ENCODE assay signal across 8 mouse cellular contexts in genomic region chr19:41847091-41847581, GRCm38 (mm10). TPM values are rescaled to one million over a fixed set of nuclear protein-coding genes. Genes with fewer than 3 reads are reported as not detected.
DNase-seq lines count a peak whose midpoint lies in the region; ATAC-seq and TF ChIP-seq lines count a peak whose summit lies in the region.

No protein-coding gene starts in this region.

- H3K9ac ChIP-seq in intestine, postnatal 0 days (ENCODE audit: low read depth, low read length) = peak overlapping the region; percentile 81
- peak overlapping the region; percentile 88 for H3K9ac ChIP-seq in liver, adult 2 months (ENCODE audit: low read depth, low read length)

- H3K27me3 ChIP-seq in intestine, postnatal 0 days (replicated peaks; ENCODE audit: control insufficient read depth, insufficient read depth, low read length) = no peaks in the 10 kb centered on the region
- no peaks in the 10 kb centered on the region for H3K27me3 ChIP-seq in liver, adult 2 months (ENCODE audit: control insufficient read depth, insufficient read depth, low read length)
- H3K27me3 ChIP-seq in myocyte (ENCODE audit: control insufficient read depth, insufficient read depth, insufficient read length) = peaks cover 29% of the 10 kb centered on the region
- no peaks in the 10 kb centered on the region for H3K27me3 ChIP-seq in testis, adult 2 months (ENCODE audit: control insufficient read depth, insufficient read depth, low read length)

- peak overlapping the region; percentile 44 for H3ac ChIP-seq in myocyte (ENCODE audit: control insufficient read depth, insufficient read length)

- peak overlapping the region; percentile 74 for H3K4me3 ChIP-seq in intestine, postnatal 0 days (ENCODE audit: low read depth, low read length)
- H3K4me3 ChIP-seq in liver, adult 2 months (ENCODE audit: insufficient read depth, low read depth, low read length) = peak overlapping the region; percentile 72
- H3K4me3 ChIP-seq in myocyte = peak overlapping the region; percentile 36
- peak overlapping the region; percentile 93 for H3K4me3 ChIP-seq in testis, adult 2 months (ENCODE audit: control insufficient read depth, low read depth, low read length)

- peak overlapping the region; percentile 97 for H3K4me2 ChIP-seq in intestine, postnatal 0 days (replicated peaks; ENCODE audit: low read depth)
- H3K4me2 ChIP-seq in myocyte (ENCODE audit: low read depth) = peak overlapping the region; percentile 87

- ATAC-seq in intestine, postnatal 0 days = peak; percentile 12; the same call in 1 of the 2 replicates

- peak; percentile 42 for DNase-seq in ovary, postnatal 14 days (ENCODE audit: low spot score)
- no peak for DNase-seq in ovary, postnatal 10 days (ENCODE audit: low spot score)
- DNase-seq in embryo, embryonic 10.5 days (ENCODE audit: low spot score) = peak; percentile 54
- DNase-seq in heart, adult 18-20 months = peak; percentile 49 to 64
- DNase-seq in liver, adult 2 months (ENCODE audit: extremely low read depth, low read depth, low spot score) = peak; percentile 19

- no peak for TF ChIP-seq POLR2A in liver, adult 2 months (IDR thresholded peaks at IDR 0.05; ENCODE audit: extremely low read depth, insufficient read depth, low read length)
- TF ChIP-seq POLR2A in myocyte (IDR thresholded peaks at IDR 0.05; ENCODE audit: insufficient read length, low read depth) = no peak
- TF ChIP-seq POLR2A in testis, adult 2 months (IDR thresholded peaks at IDR 0.05; ENCODE audit: control insufficient read depth, low read depth, low read length) = peak; percentile 40; the same call in 1 of the 2 replicates

- H3K4me1 ChIP-seq in intestine, postnatal 0 days (replicated peaks; ENCODE audit: control insufficient read depth, insufficient read depth, low read length) = 0 out of 2 replicates have a peak, but pooled peaks cover 5% of the 10 kb centered on the region
- H3K4me1 ChIP-seq in liver, adult 2 months (ENCODE audit: control insufficient read depth, insufficient read depth, low read length) = peaks cover 3% of the 10 kb centered on the region
- H3K4me1 ChIP-seq in testis, adult 2 months (ENCODE audit: control insufficient read depth, insufficient read depth, low read length) = peaks cover 5% of the 10 kb centered on the region

- H3K9me3 ChIP-seq in intestine, postnatal 0 days (ENCODE audit: control insufficient read depth) = no peaks in the 10 kb centered on the region

- no peaks in the 10 kb centered on the region for H3K36me3 ChIP-seq in intestine, postnatal 0 days (ENCODE audit: control insufficient read depth, insufficient read depth)
- H3K36me3 ChIP-seq in liver, adult 2 months (ENCODE audit: control insufficient read depth, insufficient read depth, low read length) = no peaks in the 10 kb centered on the region
- no peaks in the 10 kb centered on the region for H3K36me3 ChIP-seq in myocyte (ENCODE audit: control insufficient read depth, insufficient read depth)
- no peaks in the 10 kb centered on the region; the same call in 1 of the 2 replicates for H3K36me3 ChIP-seq in testis, adult 2 months (ENCODE audit: control insufficient read depth, insufficient read depth, low read length)

- under 1% methylated on average over 61 of the region's 64 CpGs for WGBS in intestine, postnatal 0 days
- 1% methylated on average over 64 of the region's 64 CpGs for WGBS in liver, adult 2 months

- TF ChIP-seq CTCF in intestine, postnatal 0 days (IDR thresholded peaks at IDR 0.05; ENCODE audit: low read depth) = no peak
- TF ChIP-seq CTCF in liver, adult 2 months (IDR thresholded peaks at IDR 0.05; ENCODE audit: low read depth, low read length) = no peak
- TF ChIP-seq CTCF in testis, adult 2 months (IDR thresholded peaks at IDR 0.05; ENCODE audit: control insufficient read depth, insufficient read depth, insufficient replicate concordance, low read depth, low read length) = no peak

- H3K27ac ChIP-seq in intestine, postnatal 0 days (ENCODE audit: low read depth, low read length) = peak overlapping the region; percentile 87
- peak overlapping the region; percentile 9; the same call in 1 of the 2 replicates for H3K27ac ChIP-seq in liver, adult 2 months (replicated peaks; ENCODE audit: insufficient read depth, low read depth, low read length)
- peak overlapping the region; percentile 90 for H3K27ac ChIP-seq in testis, adult 2 months (ENCODE audit: control insufficient read depth, insufficient read depth, low read depth, low read length)

- no peaks in the 10 kb centered on the region; the same call in 1 of the 2 replicates for H3K79me2 ChIP-seq in liver, adult 2 months (ENCODE audit: control insufficient read depth, insufficient read depth, low read length)
- H3K79me2 ChIP-seq in myocyte (ENCODE audit: control insufficient read depth, insufficient read depth) = no peaks in the 10 kb centered on the region

TF ChIP-seq in myocyte, 11 proteins besides CTCF, POLR2A, EP300 and RAD21:
- TF ChIP-seq USF1 (IDR thresholded peaks at IDR 0.05; ENCODE audit: low read depth) = no peak
- no peak for TF ChIP-seq SRF (IDR thresholded peaks at IDR 0.05; ENCODE audit: control insufficient read depth, insufficient read length, low read depth)
- TF ChIP-seq POLR2AphosphoS2 (IDR thresholded peaks at IDR 0.05; ENCODE audit: insufficient read length, low read depth) = no peak
- TF ChIP-seq MYOD1 (IDR thresholded peaks at IDR 0.05; ENCODE audit: control insufficient read depth in 1 of 3, insufficient read length in 2 of 3, low read depth in 2 of 3) = peak in 1 of 3 experiments; percentile 13
- no peak for TF ChIP-seq TCF12 (IDR thresholded peaks at IDR 0.05; ENCODE audit: insufficient read depth, poor library complexity, severe bottlenecking)
- TF ChIP-seq MYOG (IDR thresholded peaks at IDR 0.05; ENCODE audit: control insufficient read depth in 1 of 3, insufficient read depth in 1 of 3, insufficient read length in 2 of 3, low read depth in 2 of 3) = peak in 1 of 3 experiments; percentile 3

RNA-seq across cellular contexts. Expression of gene Frat2, which starts 0.8 kb away (rescaled TPM):
- total RNA-seq in heart, adult 18-20 months (2021) = 1 to 10 TPM; 2.5 to 3.3 TPM
- polyA plus RNA-seq in intestine, postnatal 0 days (2015; fragmentation: Nextera tagmentation; extraction: Ambion mirVana) = 3.8 and 4.5 TPM in 2 replicates
- total RNA-seq in liver, adult 2 months (2014; rRNA removed) = 0.87 and 1.3 TPM in 2 replicates
- 2.2 and 2.4 TPM in 2 replicates for polyA plus RNA-seq in liver, adult 2 months (2012; rRNA removed)
- 0.79 TPM for polyA plus RNA-seq in myocyte (2012; fragmentation: generic; extraction: Trizol)
- polyA plus RNA-seq in testis, adult 2 months (2012; rRNA removed) = 47.7 and 64.2 TPM in 2 replicates

RNA-seq across cellular contexts. Expression of gene Frat1, which starts 17.4 kb away (rescaled TPM):
- total RNA-seq in heart, adult 18-20 months (2021) = 1 to 10 TPM; 1.7 to 2.5 TPM
- 6.4 and 8.3 TPM in 2 replicates for polyA plus RNA-seq in intestine, postnatal 0 days (2015; fragmentation: Nextera tagmentation; extraction: Ambion mirVana)
- 1.9 and 3.3 TPM in 2 replicates for total RNA-seq in liver, adult 2 months (2014; rRNA removed)
- 5.5 and 5.6 TPM in 2 replicates for polyA plus RNA-seq in liver, adult 2 months (2012; rRNA removed)
- 0.19 TPM for polyA plus RNA-seq in myocyte (2012; fragmentation: generic; extraction: Trizol)
- polyA plus RNA-seq in testis, adult 2 months (2012; rRNA removed) = 103 and 140 TPM in 2 replicates

RNA-seq across cellular contexts. Expression of gene Arhgap19, which starts 45.3 kb away (rescaled TPM):
- 1 to 10 TPM; 2.0 to 2.6 TPM for total RNA-seq in heart, adult 18-20 months (2021)
- polyA plus RNA-seq in intestine, postnatal 0 days (2015; fragmentation: Nextera tagmentation; extraction: Ambion mirVana) = 3.5 TPM in 2 replicates
- total RNA-seq in liver, adult 2 months (2014; rRNA removed) = 1.9 and 2.8 TPM in 2 replicates
- 0.72 and 1.2 TPM in 2 replicates for polyA plus RNA-seq in liver, adult 2 months (2012; rRNA removed)
- polyA plus RNA-seq in myocyte (2012; fragmentation: generic; extraction: Trizol) = 4.4 TPM
- 33.9 and 39.1 TPM in 2 replicates for polyA plus RNA-seq in testis, adult 2 months (2012; rRNA removed)

RNA-seq across cellular contexts. Expression of gene Rrp12, which starts 48.8 kb away (rescaled TPM):
- total RNA-seq in heart, adult 18-20 months (2021) = 10 to 100 TPM; 16.0 to 18.0 TPM
- 4.7 and 5.0 TPM in 2 replicates for polyA plus RNA-seq in intestine, postnatal 0 days (2015; fragmentation: Nextera tagmentation; extraction: Ambion mirVana)
- 1.4 and 1.8 TPM in 2 replicates for total RNA-seq in liver, adult 2 months (2014; rRNA removed)
- 2.4 and 4.1 TPM in 2 replicates for polyA plus RNA-seq in liver, adult 2 months (2012; rRNA removed)
- polyA plus RNA-seq in myocyte (2012; fragmentation: generic; extraction: Trizol) = 45.4 TPM
- 29.5 and 32.3 TPM in 2 replicates for polyA plus RNA-seq in testis, adult 2 months (2012; rRNA removed)

Comparison
In these comparisons a context has a peak if more than half of its experiments do, and no peak if none do; other contexts are left out.
1. H3K27ac ChIP-seq: peak in every context shown above with its lines; median percentile 90 in testis, adult 2 months; 87 in intestine, postnatal 0 days; 9 in liver, adult 2 months.
2. H3K4me3 ChIP-seq: peak in every context shown above with its lines; median percentile 93 in testis, adult 2 months; 74 in intestine, postnatal 0 days; 72 in liver, adult 2 months; 36 in myocyte.
3. RNA of gene Frat1, which starts 17.4 kb away (polyA plus RNA-seq): 103 to 140 TPM in testis, adult 2 months; 6.4 to 8.3 TPM in intestine, postnatal 0 days, 5.5 to 5.6 TPM in liver, adult 2 months and 0.19 TPM in myocyte (single experiment); every median in the first group is over 10 times any median in the second.